Mouse (Mus musculus): ENCODE results near the gene Usp12.

DNA sequence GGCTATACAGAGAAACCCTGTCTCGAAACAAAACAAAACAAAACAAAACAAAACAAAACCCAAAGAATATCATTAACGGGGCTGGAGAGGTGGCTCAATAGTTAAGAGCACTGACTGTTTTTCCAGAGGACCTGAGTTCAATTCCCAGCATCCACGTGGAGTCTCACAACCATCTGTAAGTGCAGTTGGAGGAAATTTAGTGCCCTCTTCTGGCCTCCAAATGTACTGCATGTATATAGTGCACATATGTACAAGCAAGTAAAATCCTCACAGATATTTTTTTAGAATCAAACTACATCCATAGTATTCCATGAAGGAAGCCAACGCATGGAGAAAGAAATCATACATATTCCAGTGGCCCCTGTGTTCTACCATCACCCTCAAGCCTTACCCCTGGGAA lies 18.6 kb upstream of the Usp12 start:
- TF ChIP-seq CTCF (IDR thresholded peaks at IDR 0.05; ENCODE audit: low read depth, low read length) (no peak), POLR2A (IDR thresholded peaks at IDR 0.05; ENCODE audit: extremely low read depth, insufficient read depth, low read length) (no peak)
